ENCODE assay signal across 8 mouse cellular contexts in the genomic region with DNA sequence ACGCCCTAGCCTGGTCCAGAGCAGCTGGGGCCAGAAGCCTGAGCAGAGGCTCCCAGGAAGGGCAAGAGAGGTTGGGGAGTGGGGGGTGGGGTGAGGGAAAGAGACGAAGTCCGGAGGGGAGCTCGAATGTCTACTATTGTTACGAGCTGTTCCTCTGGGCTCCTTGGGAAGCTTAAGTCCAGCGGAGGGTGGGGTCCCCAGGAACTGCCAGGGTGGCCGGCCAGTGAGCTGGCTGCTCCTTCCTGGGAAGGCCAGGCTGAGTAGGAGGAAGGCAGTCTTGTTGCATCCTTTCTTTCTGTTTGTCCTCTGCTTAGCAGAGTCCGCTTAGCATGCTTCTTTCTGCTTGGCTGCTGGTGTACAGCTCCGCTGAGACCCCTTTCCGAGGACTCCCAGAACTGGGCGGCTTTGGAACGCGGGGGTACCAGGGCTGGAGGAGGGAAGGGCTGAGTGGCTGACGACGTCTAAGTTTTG. TPM values are rescaled to one million over a fixed set of nuclear protein-coding genes. Genes with fewer than 3 reads are reported as not detected.
DNase-seq lines count a peak whose midpoint lies in the region; ATAC-seq and TF ChIP-seq lines count a peak whose summit lies in the region.

No protein-coding gene starts in this region.

- H3K4me3 ChIP-seq in hindbrain, embryonic 11.5 days (ENCODE audit: low read depth, low read length): peak overlapping the region; percentile 4; the same call in 1 of the 2 replicates
- no peak overlapping the region; the same call in 1 of the 2 replicates for H3K4me3 ChIP-seq in lung, postnatal 0 days (ENCODE audit: low read depth, low read length)

- H3K4me2 ChIP-seq in hindbrain, embryonic 11.5 days (replicated peaks; ENCODE audit: low read depth, low read length): peak overlapping the region; percentile 26
- peak overlapping the region; percentile 69 for H3K4me2 ChIP-seq in lung, postnatal 0 days (replicated peaks; ENCODE audit: low read depth, low read length)

- no peak for ATAC-seq in hindbrain, embryonic 11.5 days (ENCODE audit: low FRiP score)
- no peak for ATAC-seq in lung, postnatal 0 days
- ATAC-seq in activated CD4-positive, CD25-positive, alpha-beta regulatory T cell, adult 4 months: no peak

- 3% methylated on average over 15 of the region's 15 CpGs for WGBS in hindbrain, embryonic 11.5 days
- 38% methylated on average over 15 of the region's 15 CpGs for WGBS in lung, postnatal 0 days

- no peak for TF ChIP-seq CTCF in lung, postnatal 0 days (IDR thresholded peaks at IDR 0.05)

- peak; percentile 31 for DNase-seq in embryo, embryonic 10 days (ENCODE audit: low spot score)
- DNase-seq in embryo, embryonic 10.5 days (ENCODE audit: low spot score): no peak
- peak; percentile 42 for DNase-seq in embryo, embryonic 11 days
- DNase-seq in hindbrain, embryonic 11.5 days (ENCODE audit: low spot score): peak; percentile 58
- peak; percentile 53 for DNase-seq in lung, postnatal 0 days (ENCODE audit: low spot score)
- no peak for DNase-seq in frontal cortex, postnatal 10 days (ENCODE audit: low spot score in 2 of 2)
- DNase-seq in MN1 (ENCODE audit: low spot score): no peak

- H3K27me3 ChIP-seq in hindbrain, embryonic 11.5 days (ENCODE audit: control insufficient read depth, insufficient read depth, low read length): peaks cover 72% of the 10 kb centered on the region
- H3K27me3 ChIP-seq in lung, postnatal 0 days (replicated peaks; ENCODE audit: insufficient read depth, low read length): no peaks in the 10 kb centered on the region

- no peaks in the 10 kb centered on the region for H3K36me3 ChIP-seq in hindbrain, embryonic 11.5 days (ENCODE audit: control insufficient read depth, insufficient read depth, low read length)
- no peaks in the 10 kb centered on the region for H3K36me3 ChIP-seq in lung, postnatal 0 days (ENCODE audit: insufficient read depth, low read length)

- H3K9me3 ChIP-seq in hindbrain, embryonic 11.5 days (ENCODE audit: control insufficient read depth, low read length): no peaks in the 10 kb centered on the region
- H3K9me3 ChIP-seq in lung, postnatal 0 days (ENCODE audit: low read length): no peaks in the 10 kb centered on the region

- H3K27ac ChIP-seq in hindbrain, embryonic 11.5 days (ENCODE audit: low read depth, low read length): no peak overlapping the region
- peak overlapping the region; percentile 88 for H3K27ac ChIP-seq in lung, postnatal 0 days (ENCODE audit: low read length)

- TF ChIP-seq EP300 in lung, postnatal 0 days (IDR thresholded peaks at IDR 0.05): 0 out of 2 replicates have a peak, but pooled peaks have one; percentile 33

- peak overlapping the region; percentile 34; the same call in 1 of the 2 replicates for H3K9ac ChIP-seq in hindbrain, embryonic 11.5 days (ENCODE audit: low read depth, low read length)
- peak overlapping the region; percentile 39; the same call in 1 of the 2 replicates for H3K9ac ChIP-seq in lung, postnatal 0 days (replicated peaks; ENCODE audit: low read depth)

- peaks cover 44% of the 10 kb centered on the region for H3K4me1 ChIP-seq in hindbrain, embryonic 11.5 days (replicated peaks; ENCODE audit: control insufficient read depth, insufficient read depth, low read length)
- H3K4me1 ChIP-seq in lung, postnatal 0 days (ENCODE audit: insufficient read depth, low read depth, low read length): peaks cover 27% of the 10 kb centered on the region

RNA-seq across cellular contexts. Expression of gene Lyl1, which starts 6.8 kb away (rescaled TPM):
- 5.3 and 5.4 TPM in 2 replicates for polyA plus RNA-seq in hindbrain, embryonic 11.5 days (2014; fragmentation: Nextera tagmentation; extraction: Ambion mirVana)
- polyA plus RNA-seq in lung, postnatal 0 days (2015; fragmentation: Nextera tagmentation; extraction: Ambion mirVana): 11.6 and 13.9 TPM in 2 replicates
- polyA plus RNA-seq in activated CD4-positive, CD25-positive, alpha-beta regulatory T cell, adult 4 months (2017; shearing (Covaris generic)): 1 to 10 TPM in 1 of 2 experiments, under 1 TPM in 1; 0.85 to 1.2 TPM

RNA-seq across cellular contexts. Expression of gene G430095P16Rik, which starts 14.7 kb away (rescaled TPM):
- 2.3 and 2.9 TPM in 2 replicates for polyA plus RNA-seq in hindbrain, embryonic 11.5 days (2014; fragmentation: Nextera tagmentation; extraction: Ambion mirVana)
- polyA plus RNA-seq in lung, postnatal 0 days (2015; fragmentation: Nextera tagmentation; extraction: Ambion mirVana): 2.0 and 2.8 TPM in 2 replicates
- 10 to 100 TPM; 20.2 to 37.5 TPM for polyA plus RNA-seq in activated CD4-positive, CD25-positive, alpha-beta regulatory T cell, adult 4 months (2017; shearing (Covaris generic))

RNA-seq across cellular contexts. Expression of gene Nacc1, which starts 20.4 kb away (rescaled TPM):
- 19.7 and 20.5 TPM in 2 replicates for polyA plus RNA-seq in hindbrain, embryonic 11.5 days (2014; fragmentation: Nextera tagmentation; extraction: Ambion mirVana)
- 7.1 and 7.4 TPM in 2 replicates for polyA plus RNA-seq in lung, postnatal 0 days (2015; fragmentation: Nextera tagmentation; extraction: Ambion mirVana)
- polyA plus RNA-seq in activated CD4-positive, CD25-positive, alpha-beta regulatory T cell, adult 4 months (2017; shearing (Covaris generic)): 10 to 100 TPM in 1 of 2 experiments, 1 to 10 TPM in 1; 9.4 to 12.5 TPM

RNA-seq across cellular contexts. Expression of gene Trmt1, which starts 22.0 kb away (rescaled TPM):
- 47.9 and 51.1 TPM in 2 replicates for polyA plus RNA-seq in hindbrain, embryonic 11.5 days (2014; fragmentation: Nextera tagmentation; extraction: Ambion mirVana)
- polyA plus RNA-seq in lung, postnatal 0 days (2015; fragmentation: Nextera tagmentation; extraction: Ambion mirVana): 38.4 and 43.4 TPM in 2 replicates
- polyA plus RNA-seq in activated CD4-positive, CD25-positive, alpha-beta regulatory T cell, adult 4 months (2017; shearing (Covaris generic)): 10 to 100 TPM; 32.6 to 49.8 TPM

RNA-seq across cellular contexts. Expression of gene Ier2, which starts 45.5 kb away (rescaled TPM):
- polyA plus RNA-seq in hindbrain, embryonic 11.5 days (2014; fragmentation: Nextera tagmentation; extraction: Ambion mirVana): 60.5 and 61.5 TPM in 2 replicates
- polyA plus RNA-seq in lung, postnatal 0 days (2015; fragmentation: Nextera tagmentation; extraction: Ambion mirVana): 113 and 140 TPM in 2 replicates
- 10 to 100 TPM; 54.7 to 56.1 TPM for polyA plus RNA-seq in activated CD4-positive, CD25-positive, alpha-beta regulatory T cell, adult 4 months (2017; shearing (Covaris generic))

Comparison
In these comparisons a context has a peak if more than half of its experiments do, and no peak if none do; other contexts are left out.
1. DNase-seq: peak in embryo, embryonic 10 days (single experiment), embryo, embryonic 11 days (single experiment), hindbrain, embryonic 11.5 days (single experiment) and lung, postnatal 0 days (single experiment); none in embryo, embryonic 10.5 days (single experiment), frontal cortex, postnatal 10 days (0 of 2) and MN1 (single experiment).